Mouse (Mus musculus): Measurements from ENCODE around the gene 2010111I01Rik.

Gene 2010111I01Rik

GRCm38 (mm10) chr13:63260753-63261631 is 296.3 kb downstream of the 2010111I01Rik start:
- DNase-seq (ENCODE audit: low spot score in 2 of 2): no peak

DNA sequence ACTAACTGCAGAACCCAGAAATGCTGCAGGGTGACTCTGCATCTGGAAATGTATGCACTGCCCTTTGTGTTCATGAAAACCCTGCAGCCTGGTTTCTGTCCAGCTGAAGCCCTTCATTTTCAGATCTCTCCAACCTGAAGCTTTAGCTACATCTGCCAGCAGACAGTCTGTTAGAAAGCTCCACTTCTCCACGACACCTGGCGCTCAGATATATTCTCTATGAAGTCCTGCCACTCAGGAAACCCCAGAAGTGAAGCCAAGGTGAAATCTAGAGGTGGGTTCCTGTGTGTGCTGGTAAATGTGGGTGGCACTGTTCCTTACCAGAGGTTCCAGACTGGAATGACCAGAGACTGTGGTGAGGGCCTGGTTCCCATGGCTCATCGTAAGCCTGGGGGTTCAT is 297.0 kb downstream of the 2010111I01Rik start:
- DNase-seq (ENCODE audit: low spot score in 2 of 2): no peak

GRCm38 (mm10) chr13:63262168-63262957 is 297.7 kb downstream of the 2010111I01Rik start:
- DNase-seq (ENCODE audit: low spot score in 2 of 2): no peak

- no peak for DNase-seq (ENCODE audit: low spot score in 2 of 2)
Measured at GRCm38 (mm10) chr13:63268371-63268770, 303.7 kb downstream of the 2010111I01Rik start.

DNA sequence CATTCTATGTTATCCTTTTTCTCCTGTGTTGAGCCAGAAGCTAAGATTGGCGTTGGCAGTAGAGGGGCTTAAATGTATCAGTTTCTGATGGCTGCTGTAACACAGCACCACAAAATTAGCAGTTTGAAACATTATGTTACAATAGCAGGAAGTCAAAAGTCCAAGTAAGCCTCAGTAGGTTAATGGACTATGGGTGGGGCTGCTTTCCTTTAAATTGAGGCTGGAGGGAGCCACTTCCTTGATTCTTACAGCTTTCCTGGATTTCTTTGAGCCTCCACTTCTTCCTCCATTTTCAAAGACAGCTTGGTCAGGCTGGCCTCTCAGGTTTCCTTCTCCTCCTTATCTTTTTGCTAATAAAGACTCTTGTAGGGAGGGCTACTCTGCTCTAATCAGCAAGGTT is 304.1 kb downstream of the 2010111I01Rik start:
- DNase-seq (ENCODE audit: low spot score in 2 of 2): no peak

DNA sequence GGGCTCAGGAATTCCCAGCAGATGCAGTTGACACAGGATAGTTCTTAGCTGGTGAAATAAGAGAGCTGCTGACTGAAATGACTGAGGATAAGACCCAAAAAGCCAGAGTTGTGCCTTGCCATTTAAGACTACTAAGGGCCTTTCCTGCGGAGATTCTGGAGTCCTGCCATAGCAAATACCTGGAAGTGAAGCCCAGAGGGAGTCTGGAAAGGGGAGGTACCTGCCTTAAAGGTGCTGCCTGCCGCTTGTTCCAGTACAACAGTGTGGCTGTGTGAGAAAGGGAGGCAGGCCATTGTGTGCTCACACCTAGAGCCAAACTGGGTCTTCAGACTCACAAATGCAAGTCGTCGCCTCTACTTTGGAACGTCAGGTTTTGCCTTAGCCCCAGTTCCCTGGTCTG is 305.5 kb downstream of the 2010111I01Rik start:
- no peak for DNase-seq (ENCODE audit: low spot score in 2 of 2)

GRCm38 (mm10) chr13:63272017-63272601 is 307.4 kb downstream of the 2010111I01Rik start:
- no peak for DNase-seq (ENCODE audit: low spot score in 2 of 2)

GRCm38 (mm10) chr13:63272602-63273229 is 308.0 kb downstream of the 2010111I01Rik start:
- DNase-seq (ENCODE audit: low spot score in 2 of 2): no peak

GRCm38 (mm10) chr13:63273859-63274258 is 309.2 kb downstream of the 2010111I01Rik start:
- no peak for DNase-seq (ENCODE audit: low spot score in 2 of 2)

- DNase-seq (ENCODE audit: low spot score in 2 of 2): no peak
Measured at GRCm38 (mm10) chr13:63274488-63275166, 309.9 kb downstream of the 2010111I01Rik start.

- DNase-seq (ENCODE audit: low spot score in 2 of 2): no peak
Measured at GRCm38 (mm10) chr13:63276389-63276788, 311.7 kb downstream of the 2010111I01Rik start.

DNA sequence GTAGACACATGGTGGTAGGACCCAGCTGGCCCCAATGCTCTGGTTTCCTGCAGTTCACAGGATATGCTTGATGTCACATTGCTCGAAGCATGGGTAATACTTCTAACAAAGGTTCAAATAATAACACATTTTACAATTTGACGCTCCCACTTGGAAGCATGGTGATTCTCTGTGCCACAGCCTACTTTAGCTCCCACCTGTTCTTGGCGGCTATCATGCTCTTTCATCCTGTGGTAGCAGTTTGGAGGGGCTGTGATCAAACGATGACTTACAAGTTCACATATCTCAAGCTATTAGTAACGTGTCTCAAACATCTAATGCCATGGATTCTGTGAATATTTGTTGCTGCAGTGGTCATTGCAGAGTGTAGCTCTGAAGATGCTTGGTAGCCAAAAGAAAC is 312.6 kb downstream of the 2010111I01Rik start:
- DNase-seq (ENCODE audit: low spot score in 2 of 2): no peak

DNA sequence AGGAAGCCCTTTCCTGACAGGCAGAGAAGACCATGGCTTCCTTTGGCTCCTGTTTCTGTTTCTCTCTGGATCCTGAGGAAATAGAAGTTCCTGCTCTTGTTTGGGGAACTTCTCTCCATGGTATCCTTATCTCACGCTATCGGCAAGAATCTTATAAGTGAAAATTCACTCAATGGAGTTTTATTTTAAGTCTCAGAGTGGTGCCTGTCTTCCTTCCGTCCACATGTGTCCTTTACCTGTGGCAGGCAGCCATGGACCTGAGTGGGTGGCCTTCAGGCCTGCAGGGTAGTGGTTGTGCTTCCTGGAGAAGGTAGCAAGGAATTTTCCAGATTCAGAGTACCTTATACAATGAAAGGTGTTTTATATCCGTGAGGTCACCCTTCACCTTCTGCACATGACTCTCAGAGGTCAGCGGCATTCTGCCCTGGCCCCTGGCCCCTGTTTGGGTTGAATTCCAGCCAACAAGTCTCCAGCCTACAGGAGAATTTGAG is 313.5 kb downstream of the 2010111I01Rik start:
- no peak for DNase-seq (ENCODE audit: low spot score in 2 of 2)

DNA sequence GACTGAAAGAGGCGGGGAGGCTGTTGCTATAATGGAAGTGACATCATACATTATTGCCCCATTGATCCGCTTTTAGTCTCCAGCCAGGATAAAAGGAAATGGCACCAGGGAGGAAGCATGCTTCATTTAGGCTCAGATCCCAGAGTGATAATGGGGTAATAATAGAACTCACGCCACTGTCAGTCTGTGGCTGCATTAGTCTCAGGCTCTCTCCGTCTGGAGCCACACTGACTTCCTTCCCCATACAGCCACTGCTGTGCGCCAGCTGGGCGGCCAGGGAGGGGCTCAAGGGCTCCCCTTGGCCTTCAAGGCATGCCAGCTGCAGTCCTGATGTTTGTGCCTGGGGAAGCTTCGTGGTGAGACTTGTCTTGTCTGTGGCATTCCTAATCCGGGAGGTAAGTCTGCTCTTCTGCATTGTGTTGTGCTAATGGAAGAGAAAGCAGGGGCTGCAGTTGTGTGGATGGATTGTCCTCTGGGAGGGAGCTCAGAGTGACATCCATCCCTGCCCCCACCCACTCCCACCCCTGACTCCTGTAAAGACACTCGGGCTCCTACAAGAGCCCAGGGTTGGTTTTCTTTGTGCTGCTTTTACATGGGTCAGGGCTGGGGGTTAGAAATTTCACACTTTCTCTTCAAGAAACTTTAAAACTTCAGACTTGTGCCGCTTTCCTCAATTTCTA is 314.2 kb downstream of the 2010111I01Rik start:
- DNase-seq (ENCODE audit: low spot score in 2 of 2): no peak

GRCm38 (mm10) chr13:63279807-63280206 is 315.1 kb downstream of the 2010111I01Rik start:
- DNase-seq (ENCODE audit: low spot score in 2 of 2): no peak

DNA sequence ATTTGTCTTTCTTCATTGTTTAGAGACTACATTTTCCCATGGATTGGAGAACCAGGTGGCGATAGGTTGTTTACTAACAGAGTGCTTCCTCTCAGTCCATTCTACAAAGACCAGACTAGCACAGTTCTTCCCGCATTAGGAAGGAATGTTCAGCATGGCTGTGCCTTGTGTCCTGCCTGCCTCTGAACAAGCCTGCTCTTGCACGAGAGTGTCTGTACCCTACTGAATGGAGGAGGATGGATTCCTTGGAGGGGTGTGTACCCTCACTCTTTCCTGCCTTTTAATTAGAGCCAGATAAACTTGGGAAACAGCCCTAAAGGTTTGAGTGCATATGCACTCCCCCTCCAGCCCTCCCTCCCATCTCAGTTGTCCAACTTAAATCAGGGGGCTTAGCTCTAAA is 315.7 kb downstream of the 2010111I01Rik start:
- no peak for DNase-seq (ENCODE audit: low spot score in 2 of 2)

DNA sequence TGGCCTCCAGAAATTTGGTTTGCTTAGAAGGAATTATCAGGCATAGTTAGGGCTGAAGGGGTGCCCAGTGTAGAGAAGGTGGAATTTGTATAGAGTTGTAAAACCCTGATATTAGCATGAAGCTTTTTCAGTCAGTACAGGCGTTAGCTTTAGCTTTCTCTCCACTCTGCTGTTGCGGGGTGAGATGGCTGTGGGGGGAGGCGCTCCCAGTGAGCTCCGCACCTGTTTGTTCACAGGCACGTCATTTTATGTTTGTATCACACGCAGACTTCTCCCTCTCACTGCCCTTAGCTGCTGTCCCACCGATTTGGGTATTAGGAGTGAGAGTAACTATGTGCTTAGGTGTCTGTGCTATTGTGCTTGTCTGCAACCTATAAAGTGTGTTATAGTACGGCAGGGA is 316.5 kb downstream of the 2010111I01Rik start:
- no peak for DNase-seq (ENCODE audit: low spot score in 2 of 2)

GRCm38 (mm10) chr13:63283236-63283635 is 318.5 kb downstream of the 2010111I01Rik start:
- no peak for DNase-seq (ENCODE audit: low spot score in 2 of 2)

DNA sequence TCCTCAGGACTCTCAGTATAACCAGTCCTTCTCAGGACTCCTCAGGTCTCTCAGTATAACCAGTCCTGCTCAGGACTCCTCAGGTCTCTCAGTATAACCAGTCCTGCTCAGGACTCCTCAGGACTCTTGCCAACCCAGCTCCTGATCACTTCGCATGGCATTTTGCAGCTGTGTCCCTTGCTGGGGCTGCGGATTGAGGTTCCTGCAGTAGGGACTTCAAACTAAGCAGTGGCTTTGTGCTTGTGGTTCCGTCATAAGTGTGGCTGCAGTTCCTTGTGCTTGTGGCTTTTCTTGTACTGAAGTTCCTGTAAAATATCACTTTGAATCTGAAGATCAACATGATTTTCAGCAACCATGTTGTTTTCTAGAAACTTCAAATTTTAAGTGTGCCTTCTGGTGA is 320.1 kb downstream of the 2010111I01Rik start:
- DNase-seq (ENCODE audit: low spot score in 2 of 2): no peak

DNA sequence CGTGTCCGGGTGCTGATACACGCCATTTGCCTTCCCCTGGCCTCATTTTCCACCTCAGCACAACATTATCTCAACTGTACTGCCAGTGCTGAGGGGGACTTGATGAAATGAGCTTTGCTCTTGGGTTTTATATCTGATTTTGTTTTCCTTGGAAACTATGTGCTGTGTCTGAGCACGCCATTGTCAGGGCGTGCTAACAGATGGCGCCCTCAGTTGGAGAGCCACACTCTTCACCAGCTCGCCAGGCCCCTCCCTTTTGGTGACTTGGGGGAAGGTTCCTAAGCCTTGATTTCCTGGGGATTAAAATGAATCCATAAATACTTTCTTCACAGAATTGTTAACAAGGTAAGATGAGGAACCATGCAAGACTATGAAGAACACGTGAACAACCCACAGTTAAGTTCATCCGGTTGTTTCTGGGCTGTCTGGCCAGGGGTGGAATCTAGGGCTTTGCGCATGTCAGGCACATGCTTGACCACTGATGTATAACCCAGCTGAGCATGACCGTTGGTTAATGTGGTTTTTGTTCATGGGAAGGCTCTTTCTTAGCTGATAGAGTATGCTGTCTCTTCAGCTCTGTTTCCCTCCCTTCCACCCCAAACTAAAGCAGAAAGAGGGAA is 321.9 kb downstream of the 2010111I01Rik start:
- no peak for DNase-seq (ENCODE audit: low spot score in 2 of 2)
